Mouse (Mus musculus): ENCODE measurements around the gene Zbtb43.
A peak's percentile ranks its signal among the peaks of the same experiment; 100 is the strongest.

The Zbtb43 gene

GRCm38 (mm10) chr2:33453476-33453875 lies 14.9 kb downstream of the Zbtb43 start:
- no peak for DNase-seq

GRCm38 (mm10) chr2:33452721-33453120 lies 15.6 kb downstream of the Zbtb43 start:
- DNase-seq = no peak

- peak; percentile 52 to 60 for DNase-seq
Measured at GRCm38 (mm10) chr2:33452140-33452539, 16.2 kb downstream of the Zbtb43 start.

- peak in 1 of 2 experiments; percentile 34 for DNase-seq
Measured at GRCm38 (mm10) chr2:33451038-33451978, 17.1 kb downstream of the Zbtb43 start.

GRCm38 (mm10) chr2:33449119-33449873 lies 19.1 kb downstream of the Zbtb43 start:
- no peak for DNase-seq

- no peak for DNase-seq
Measured at GRCm38 (mm10) chr2:33446796-33447195, 21.6 kb downstream of the Zbtb43 start.

GRCm38 (mm10) chr2:33445741-33446140 lies 22.6 kb downstream of the Zbtb43 start:
- no peak for DNase-seq

GRCm38 (mm10) chr2:33444862-33445261 lies 23.5 kb downstream of the Zbtb43 start:
- DNase-seq = no peak

- DNase-seq = peak; percentile 71 to 80
Measured at GRCm38 (mm10) chr2:33444358-33444757, 24.0 kb downstream of the Zbtb43 start.

- no peak for DNase-seq
Measured at GRCm38 (mm10) chr2:33442701-33443100, 25.7 kb downstream of the Zbtb43 start.

GRCm38 (mm10) chr2:33440893-33441292 lies 27.5 kb downstream of the Zbtb43 start:
- DNase-seq = no peak

- DNase-seq = peak; percentile 21 to 37
Measured at GRCm38 (mm10) chr2:33439980-33440670, 28.2 kb downstream of the Zbtb43 start.

- peak; percentile 16 to 38 for DNase-seq
Measured at GRCm38 (mm10) chr2:33439471-33439881, 28.9 kb downstream of the Zbtb43 start.

- no peak for DNase-seq
Measured at GRCm38 (mm10) chr2:33438377-33438776, 30.0 kb downstream of the Zbtb43 start.

GRCm38 (mm10) chr2:33437184-33437583 lies 31.2 kb downstream of the Zbtb43 start:
- no peak for DNase-seq

GRCm38 (mm10) chr2:33436035-33436580 lies 32.3 kb downstream of the Zbtb43 start:
- DNase-seq = no peak

GRCm38 (mm10) chr2:33435036-33435650 lies 33.2 kb downstream of the Zbtb43 start:
- DNase-seq = no peak

- DNase-seq = peak; percentile 63 to 79
Measured at GRCm38 (mm10) chr2:33432877-33433276, 35.5 kb downstream of the Zbtb43 start.

GRCm38 (mm10) chr2:33430771-33431699 lies 37.3 kb downstream of the Zbtb43 start, which contains the start of gene Zbtb34:
Gene Zbtb34, minus strand, starts transcription at chr2:33431324.
- DNase-seq = peak; percentile 80 to 88

- peak in 1 of 2 experiments; percentile 27 for DNase-seq
Measured at GRCm38 (mm10) chr2:33430081-33430770, 38.1 kb downstream of the Zbtb43 start.
